Mouse (Mus musculus): ENCODE measurements around the gene Afm. TPM values are rescaled to one million over a fixed set of nuclear protein-coding genes. Genes with fewer than 3 reads are reported as not detected.

Gene Afm
- not detected in 2 replicates for polyA plus RNA-seq (2014; fragmentation: Nextera tagmentation; extraction: Ambion mirVana)

DNA sequence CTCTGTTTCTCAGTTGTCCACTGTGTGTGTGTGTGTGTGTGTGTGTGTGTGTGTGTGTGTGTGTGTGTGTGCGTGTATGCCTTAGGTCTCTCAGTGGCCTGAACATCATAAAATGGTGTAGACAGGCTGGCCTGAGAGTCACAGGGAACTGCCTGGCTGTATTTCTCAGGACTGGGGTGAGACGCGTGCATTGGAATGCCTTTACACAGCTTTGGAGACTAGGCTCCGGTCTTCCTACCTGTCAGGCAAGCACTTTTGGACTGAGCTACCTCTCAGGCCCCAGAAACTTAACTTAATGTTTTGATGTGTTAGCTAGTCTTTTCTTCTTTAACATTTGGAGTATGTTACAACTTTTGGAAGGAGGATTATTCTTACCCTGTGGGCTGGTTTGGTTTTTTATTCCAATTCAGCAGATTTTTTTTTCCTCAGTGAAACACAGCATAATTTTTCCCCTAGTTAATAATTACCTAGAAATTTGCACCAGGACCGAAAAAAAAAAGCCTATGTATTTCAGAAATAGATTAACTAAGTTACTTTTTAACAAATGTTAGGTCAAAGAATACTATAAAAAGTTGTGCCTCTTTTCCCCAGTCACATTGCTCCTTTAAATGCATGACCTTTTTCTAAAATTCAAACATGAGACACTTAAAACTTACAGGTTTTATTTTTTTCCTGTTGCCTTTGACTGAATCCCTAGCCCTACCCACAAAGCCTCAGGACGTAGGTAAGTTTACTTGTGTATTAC, at the start of gene Afm:
Gene Afm (plus strand): TSS at position 577 of the 745 bp plus-strand sequence.
- Histone ChIP-seq H3K4me3 (ENCODE audit: low read depth, low read length) (no peak within 1 kb of the TSS), H3K4me1 (ENCODE audit: control insufficient read depth, insufficient read depth, low read length) (no peaks in the 10 kb centered on the region), H3K9me3 (replicated peaks; ENCODE audit: control insufficient read depth, low read length) (no peaks in the 10 kb centered on the region), H3K27ac (ENCODE audit: low read depth, low read length) (no peak within 1 kb of the TSS), H3K4me2 (no peak within 1 kb of the TSS), H3K9ac (ENCODE audit: low read depth, low read length) (no peak within 1 kb of the TSS), H3K36me3 (ENCODE audit: control insufficient read depth, insufficient read depth, low read length) (no peaks in the 10 kb centered on the region), H3K27me3 (ENCODE audit: control insufficient read depth, insufficient read depth, low read length) (no peaks in the 10 kb centered on the region)
- no peak for ATAC-seq (replicated peaks; ENCODE audit: insufficient number of reproducible peaks, low FRiP score, low TSS enrichment)
- WGBS (ENCODE audit: insufficient replicate concordance) = 76% methylated on average over 6 of the region's 6 CpGs

GRCm38 (mm10) chr5:90470836-90471235, 47.9 kb upstream of the Afm start:
- Histone ChIP-seq H3K4me3 (ENCODE audit: low read depth, low read length) (no peak overlapping the region), H3K36me3 (ENCODE audit: control insufficient read depth, insufficient read depth, low read length) (no peaks in the 10 kb centered on the region), H3K4me1 (ENCODE audit: control insufficient read depth, insufficient read depth, low read length) (no peaks in the 10 kb centered on the region), H3K4me2 (no peak overlapping the region), H3K9ac (ENCODE audit: low read depth, low read length) (no peak overlapping the region), H3K27me3 (ENCODE audit: control insufficient read depth, insufficient read depth, low read length) (no peaks in the 10 kb centered on the region), H3K9me3 (replicated peaks; ENCODE audit: control insufficient read depth, low read length) (no peaks in the 10 kb centered on the region), H3K27ac (ENCODE audit: low read depth, low read length) (no peak overlapping the region)
- 79% methylated on average over 3 of the region's 3 CpGs for WGBS (ENCODE audit: insufficient replicate concordance)
- no peak for ATAC-seq (replicated peaks; ENCODE audit: insufficient number of reproducible peaks, low FRiP score, low TSS enrichment)

DNA sequence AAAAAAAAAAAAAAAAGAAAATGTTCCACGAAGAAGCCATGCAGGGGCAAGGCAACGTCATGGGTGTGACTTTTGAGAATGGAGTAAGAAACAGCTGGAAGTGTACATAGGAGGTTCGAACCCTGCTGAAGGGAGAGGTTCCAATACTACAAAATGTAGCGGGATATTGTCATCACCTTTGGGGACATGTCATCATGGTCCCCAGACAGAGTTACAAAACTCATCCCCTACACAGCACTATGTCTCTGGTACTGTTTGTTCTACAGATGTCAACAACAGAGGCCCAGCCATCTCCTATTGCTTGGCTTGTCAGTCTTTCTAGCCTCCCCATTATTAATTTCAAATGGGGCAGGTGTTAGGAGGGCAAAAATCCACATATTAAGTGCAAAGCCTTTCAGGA, 44.8 kb upstream of the Afm start:
- H3K9me3 ChIP-seq (replicated peaks; ENCODE audit: control insufficient read depth, low read length) = no peaks in the 10 kb centered on the region
- no peak overlapping the region for H3K9ac ChIP-seq (ENCODE audit: low read depth, low read length)
- H3K27me3 ChIP-seq (ENCODE audit: control insufficient read depth, insufficient read depth, low read length) = no peaks in the 10 kb centered on the region
- no peak overlapping the region for H3K4me2 ChIP-seq
- no peaks in the 10 kb centered on the region for H3K4me1 ChIP-seq (ENCODE audit: control insufficient read depth, insufficient read depth, low read length)
- 84% methylated on average over 4 of the region's 4 CpGs for WGBS (ENCODE audit: insufficient replicate concordance)
- no peak overlapping the region for H3K27ac ChIP-seq (ENCODE audit: low read depth, low read length)
- no peak for ATAC-seq (replicated peaks; ENCODE audit: insufficient number of reproducible peaks, low FRiP score, low TSS enrichment)
- no peak overlapping the region for H3K4me3 ChIP-seq (ENCODE audit: low read depth, low read length)
- H3K36me3 ChIP-seq (ENCODE audit: control insufficient read depth, insufficient read depth, low read length) = no peaks in the 10 kb centered on the region

GRCm38 (mm10) chr5:90474369-90474768, 44.4 kb upstream of the Afm start:
- no peak overlapping the region for H3K4me2 ChIP-seq
- no peak for ATAC-seq (replicated peaks; ENCODE audit: insufficient number of reproducible peaks, low FRiP score, low TSS enrichment)
- no peaks in the 10 kb centered on the region for H3K36me3 ChIP-seq (ENCODE audit: control insufficient read depth, insufficient read depth, low read length)
- no peaks in the 10 kb centered on the region for H3K4me1 ChIP-seq (ENCODE audit: control insufficient read depth, insufficient read depth, low read length)
- WGBS (ENCODE audit: insufficient replicate concordance) = 80% methylated on average over 5 of the region's 5 CpGs
- H3K4me3 ChIP-seq (ENCODE audit: low read depth, low read length) = no peak overlapping the region
- H3K9ac ChIP-seq (ENCODE audit: low read depth, low read length) = no peak overlapping the region
- H3K27ac ChIP-seq (ENCODE audit: low read depth, low read length) = no peak overlapping the region
- no peaks in the 10 kb centered on the region for H3K9me3 ChIP-seq (replicated peaks; ENCODE audit: control insufficient read depth, low read length)
- H3K27me3 ChIP-seq (ENCODE audit: control insufficient read depth, insufficient read depth, low read length) = no peaks in the 10 kb centered on the region

DNA sequence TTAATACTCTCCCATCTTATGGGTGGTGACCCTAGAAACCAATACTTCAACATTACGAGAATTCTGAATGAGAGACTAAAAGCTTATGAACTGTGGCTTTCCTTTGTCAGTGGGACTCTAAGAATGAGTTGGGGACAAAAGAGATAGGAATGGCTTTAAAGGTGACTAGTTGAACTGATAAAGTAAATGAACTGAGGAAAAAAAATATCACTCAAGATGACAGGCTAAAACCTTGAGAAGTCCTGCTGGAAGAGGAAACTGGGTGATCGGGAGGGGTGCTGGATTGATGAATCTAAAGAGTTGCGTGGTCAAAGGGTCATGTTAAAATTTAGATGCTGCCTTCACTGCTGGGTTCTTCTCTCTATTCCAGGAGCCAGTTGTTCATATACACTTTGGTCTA, 42.0 kb upstream of the Afm start:
- no peaks in the 10 kb centered on the region for H3K36me3 ChIP-seq (ENCODE audit: control insufficient read depth, insufficient read depth, low read length)
- WGBS (ENCODE audit: insufficient replicate concordance) = 88% methylated on average over 3 of the region's 3 CpGs
- ATAC-seq (replicated peaks; ENCODE audit: insufficient number of reproducible peaks, low FRiP score, low TSS enrichment) = no peak

GRCm38 (mm10) chr5:90477308-90478140, 41.2 kb upstream of the Afm start:
- no peak overlapping the region for H3K27ac ChIP-seq (ENCODE audit: low read depth, low read length)
- no peak overlapping the region for H3K4me2 ChIP-seq
- no peak for ATAC-seq (replicated peaks; ENCODE audit: insufficient number of reproducible peaks, low FRiP score, low TSS enrichment)
- no peak overlapping the region for H3K4me3 ChIP-seq (ENCODE audit: low read depth, low read length)
- H3K4me1 ChIP-seq (ENCODE audit: control insufficient read depth, insufficient read depth, low read length) = no peaks in the 10 kb centered on the region
- no peaks in the 10 kb centered on the region for H3K36me3 ChIP-seq (ENCODE audit: control insufficient read depth, insufficient read depth, low read length)
- H3K9me3 ChIP-seq (replicated peaks; ENCODE audit: control insufficient read depth, low read length) = no peaks in the 10 kb centered on the region
- 78% methylated on average over 7 of the region's 7 CpGs for WGBS (ENCODE audit: insufficient replicate concordance)
- H3K27me3 ChIP-seq (ENCODE audit: control insufficient read depth, insufficient read depth, low read length) = no peaks in the 10 kb centered on the region
- no peak overlapping the region for H3K9ac ChIP-seq (ENCODE audit: low read depth, low read length)

More for the DNA sequence above, 42.0 kb upstream of the Afm start:
- no peak overlapping the region for H3K4me3 ChIP-seq (ENCODE audit: low read depth, low read length)
- H3K9ac ChIP-seq (ENCODE audit: low read depth, low read length) = no peak overlapping the region
- no peaks in the 10 kb centered on the region for H3K4me1 ChIP-seq (ENCODE audit: control insufficient read depth, insufficient read depth, low read length)
- H3K9me3 ChIP-seq (replicated peaks; ENCODE audit: control insufficient read depth, low read length) = no peaks in the 10 kb centered on the region
- no peak overlapping the region for H3K27ac ChIP-seq (ENCODE audit: low read depth, low read length)
- H3K27me3 ChIP-seq (ENCODE audit: control insufficient read depth, insufficient read depth, low read length) = no peaks in the 10 kb centered on the region
- no peak overlapping the region for H3K4me2 ChIP-seq

GRCm38 (mm10) chr5:90478886-90479285, 39.8 kb upstream of the Afm start:
- 75% methylated on average over 1 of the region's 1 CpGs for WGBS (ENCODE audit: insufficient replicate concordance)
- no peak for ATAC-seq (replicated peaks; ENCODE audit: insufficient number of reproducible peaks, low FRiP score, low TSS enrichment)
- no peaks in the 10 kb centered on the region for H3K4me1 ChIP-seq (ENCODE audit: control insufficient read depth, insufficient read depth, low read length)
- H3K4me3 ChIP-seq (ENCODE audit: low read depth, low read length) = no peak overlapping the region
- H3K27me3 ChIP-seq (ENCODE audit: control insufficient read depth, insufficient read depth, low read length) = no peaks in the 10 kb centered on the region
- H3K36me3 ChIP-seq (ENCODE audit: control insufficient read depth, insufficient read depth, low read length) = no peaks in the 10 kb centered on the region
- H3K9me3 ChIP-seq (replicated peaks; ENCODE audit: control insufficient read depth, low read length) = no peaks in the 10 kb centered on the region
- H3K9ac ChIP-seq (ENCODE audit: low read depth, low read length) = no peak overlapping the region
- no peak overlapping the region for H3K4me2 ChIP-seq
- no peak overlapping the region for H3K27ac ChIP-seq (ENCODE audit: low read depth, low read length)

DNA sequence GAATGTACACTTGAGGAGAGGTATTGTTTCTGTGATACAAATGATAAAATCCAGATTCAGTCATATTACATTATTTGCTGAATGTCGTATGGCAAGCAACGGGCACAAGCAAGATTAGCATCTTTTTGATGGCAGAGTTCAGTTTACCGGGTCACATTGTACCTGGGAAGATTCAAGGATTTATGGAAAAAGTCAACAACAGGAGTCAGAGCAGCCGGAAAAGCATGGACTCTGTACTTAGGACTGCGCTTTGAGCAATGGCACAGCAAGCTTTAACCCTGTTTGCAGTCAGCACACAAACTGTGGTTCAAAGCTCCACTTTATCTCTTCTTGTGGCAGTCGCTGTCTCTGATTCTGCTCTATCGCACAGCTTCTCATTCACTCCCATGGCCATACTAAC, 33.1 kb upstream of the Afm start:
- Histone ChIP-seq H3K27ac (ENCODE audit: low read depth, low read length) (no peak overlapping the region), H3K27me3 (ENCODE audit: control insufficient read depth, insufficient read depth, low read length) (no peaks in the 10 kb centered on the region), H3K4me2 (no peak overlapping the region), H3K36me3 (ENCODE audit: control insufficient read depth, insufficient read depth, low read length) (no peaks in the 10 kb centered on the region), H3K4me3 (ENCODE audit: low read depth, low read length) (no peak overlapping the region), H3K4me1 (ENCODE audit: control insufficient read depth, insufficient read depth, low read length) (no peaks in the 10 kb centered on the region), H3K9ac (ENCODE audit: low read depth, low read length) (no peak overlapping the region), H3K9me3 (replicated peaks; ENCODE audit: control insufficient read depth, low read length) (no peaks in the 10 kb centered on the region)
- ATAC-seq (replicated peaks; ENCODE audit: insufficient number of reproducible peaks, low FRiP score, low TSS enrichment) = no peak
- 85% methylated on average over 7 of the region's 7 CpGs for WGBS (ENCODE audit: insufficient replicate concordance)

Data from heart, embryonic 11.5 days (tissue).